Mouse (Mus musculus) intestine, embryonic 16.5 days (tissue): ENCODE measurements at regions not wholly inside any gene's neighbourhood (a gene's known extent, or its start where the extent isn't known, plus 50 kb on each side); places are given as distances from the start of the nearest gene placed in this dataset.

Experiments
- ATAC-seq: fragments of 200-750 bp; cut with Nextera tagmentation; 2 replicates; pipeline ENCODE4 v1.8.0; 2017; ENCODE audit warnings: moderate TSS enrichment, moderate library complexity
- H3K27ac ChIP-seq: fragments of 300-500 bp; sonication (generic); 2 replicates; pipeline ENCODE4 v1.5.1; 2014; ENCODE audit warnings: mild to moderate bottlenecking, low read length
- H3K27me3 ChIP-seq: fragments of 300-500 bp; sonication (generic); replicated peaks from 2 replicates; pipeline ENCODE4 v1.6.1; 2014; ENCODE audit warnings: low read length, control low read depth, mixed read lengths; ENCODE audit not compliant: control insufficient read depth, insufficient read depth
- H3K36me3 ChIP-seq: fragments of 300-500 bp; sonication (generic); 2 replicates; pipeline ENCODE4 v1.6.1; 2014; ENCODE audit warnings: low read length, control low read depth; ENCODE audit not compliant: control insufficient read depth, insufficient read depth
- H3K4me1 ChIP-seq: fragments of 300-500 bp; sonication (generic); 2 replicates; pipeline ENCODE4 v1.6.1; 2014; ENCODE audit warnings: low read length, control low read depth, mixed read lengths; ENCODE audit not compliant: control insufficient read depth, insufficient read depth
- H3K4me2 ChIP-seq: fragments of 300-500 bp; sonication (generic); 2 replicates; pipeline ENCODE4 v1.6.1; 2014; ENCODE audit warnings: low read depth, low read length, control low read depth
- H3K4me3 ChIP-seq: fragments of 300-500 bp; sonication (generic); 2 replicates; pipeline ENCODE4 v1.5.1; 2014; ENCODE audit warnings: mild to moderate bottlenecking, low read length
- H3K9ac ChIP-seq: fragments of 300-500 bp; sonication (generic); 2 replicates; pipeline ENCODE4 v1.6.1; 2014; ENCODE audit warnings: low read depth, low read length
- H3K9me3 ChIP-seq: fragments of 300-500 bp; sonication (generic); 2 replicates; pipeline ENCODE4 v1.6.1; 2016; ENCODE audit warnings: low read length, control low read depth; ENCODE audit not compliant: control insufficient read depth
- WGBS: fragments of 180-500 bp; shearing (Covaris S2); extraction: QIAGEN DNeasy Blood & Tissue Kit; methylation state at CpG from one replicate; pipeline ENCODE4 v1.1.7; 2014; 5-methylcytosine and 5-hydroxymethylcytosine counted together

DNA sequence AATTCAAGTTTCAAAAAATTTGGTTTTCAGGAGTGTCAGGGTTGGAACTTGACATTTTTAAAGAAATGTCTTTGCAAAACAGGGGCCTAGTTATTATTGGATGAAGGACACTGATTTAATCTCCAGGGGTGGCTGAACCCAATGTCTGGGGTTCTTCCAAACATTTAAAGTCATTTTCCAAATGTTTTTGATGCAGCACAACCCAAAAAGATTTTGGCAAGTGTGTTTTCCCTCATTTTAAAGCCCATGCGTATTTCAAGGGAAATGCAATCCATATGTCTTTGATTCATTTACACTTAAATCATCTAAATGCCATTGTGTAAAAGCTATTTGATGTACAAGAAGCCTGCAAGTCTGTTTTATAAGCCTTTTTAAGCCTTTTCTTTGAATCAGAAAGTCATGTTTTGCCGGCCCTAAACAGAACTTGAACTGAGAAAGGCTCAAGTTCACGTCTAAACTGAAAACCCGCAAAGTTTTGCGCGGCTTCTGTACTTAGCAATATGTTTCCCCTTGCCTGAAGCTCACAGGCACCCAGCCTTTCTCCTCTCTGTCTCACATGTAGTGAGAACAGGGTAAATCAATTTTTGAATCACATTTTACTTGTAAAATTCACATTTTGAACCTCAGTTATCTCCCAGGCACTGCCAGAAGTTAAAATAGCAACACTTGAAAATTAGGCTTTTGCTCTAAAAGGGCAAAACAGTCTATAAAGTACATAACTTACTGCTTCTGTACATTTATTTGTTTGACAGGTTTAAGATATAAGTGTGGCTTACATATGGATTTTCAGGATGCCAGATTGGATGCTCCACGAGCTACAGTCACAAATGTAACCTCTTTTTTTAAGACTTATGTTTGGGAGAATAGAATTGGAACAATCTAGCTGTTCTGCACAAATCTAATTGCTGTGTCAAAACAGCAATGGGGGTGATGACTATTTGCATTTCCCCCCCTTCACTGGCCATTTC, 370.9 kb upstream of the Mef2c start:
- H3K4me1 ChIP-seq: no peaks in the 10 kb centered on the region
- H3K4me3 ChIP-seq: no peak overlapping the region
- no peak for ATAC-seq
- H3K27ac ChIP-seq: no peak overlapping the region
- no peak overlapping the region for H3K4me2 ChIP-seq
- no peaks in the 10 kb centered on the region for H3K27me3 ChIP-seq
- no peaks in the 10 kb centered on the region for H3K36me3 ChIP-seq
- 80% methylated on average over 7 of the region's 7 CpGs for WGBS
- H3K9ac ChIP-seq: no peak overlapping the region
- no peaks in the 10 kb centered on the region for H3K9me3 ChIP-seq

DNA sequence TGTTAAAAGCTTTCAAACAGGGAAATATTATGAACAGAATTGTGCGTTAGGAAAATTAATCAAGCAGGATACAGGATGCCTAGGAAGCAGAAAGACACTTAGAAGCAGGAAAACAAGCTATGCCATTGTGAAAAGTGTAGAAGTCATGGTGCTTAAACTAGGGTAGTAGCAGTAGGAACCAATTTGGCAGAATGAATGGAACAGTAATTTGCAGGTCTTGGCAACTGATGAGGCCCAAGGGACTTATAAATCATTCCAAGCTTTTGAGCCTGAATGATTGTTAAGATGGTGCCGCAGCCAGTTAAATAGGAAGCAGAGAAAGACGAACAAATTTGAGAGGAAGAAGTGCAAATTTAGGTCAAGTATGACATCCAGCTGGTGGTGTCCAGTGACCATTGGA, 360.5 kb upstream of the Mef2c start:
- WGBS: 67% methylated on average over 3 of the region's 3 CpGs
- no peaks in the 10 kb centered on the region for H3K27me3 ChIP-seq

DNA sequence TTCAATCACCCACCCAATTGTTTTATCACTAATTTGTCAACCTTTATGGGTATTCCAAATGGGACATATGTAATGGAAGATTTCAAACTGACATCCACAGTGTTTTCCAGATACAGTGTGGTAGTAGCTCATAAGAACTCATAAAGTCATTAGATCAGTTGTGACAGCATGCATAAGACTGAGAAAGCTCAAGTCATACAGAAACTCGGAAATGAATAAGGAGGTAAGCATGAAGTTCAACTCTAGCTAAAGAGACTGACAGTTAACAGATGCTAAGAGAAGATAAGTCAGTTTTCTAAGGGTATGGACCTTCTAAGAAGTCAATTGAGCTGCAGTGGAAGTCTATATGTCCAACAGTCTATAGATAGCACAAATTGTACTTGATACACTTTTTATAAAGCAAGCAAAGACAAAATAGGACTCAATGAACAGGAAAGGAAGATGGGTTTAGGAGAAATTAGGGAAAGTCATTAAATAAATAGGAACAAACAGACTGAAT, 349.2 kb upstream of the Mef2c start:
- 67% methylated on average over 1 of the region's 1 CpGs for WGBS
- no peak for ATAC-seq
- H3K36me3 ChIP-seq: no peaks in the 10 kb centered on the region
- no peaks in the 10 kb centered on the region for H3K4me1 ChIP-seq
- H3K4me2 ChIP-seq: no peak overlapping the region
- H3K27me3 ChIP-seq: no peaks in the 10 kb centered on the region
- no peaks in the 10 kb centered on the region for H3K9me3 ChIP-seq
- H3K4me3 ChIP-seq: no peak overlapping the region
- no peak overlapping the region for H3K9ac ChIP-seq
- H3K27ac ChIP-seq: no peak overlapping the region

More for the DNA sequence above, 360.5 kb upstream of the Mef2c start:
- no peaks in the 10 kb centered on the region for H3K9me3 ChIP-seq
- no peak overlapping the region for H3K4me2 ChIP-seq
- no peak overlapping the region for H3K9ac ChIP-seq
- no peaks in the 10 kb centered on the region for H3K36me3 ChIP-seq
- ATAC-seq: no peak
- H3K4me1 ChIP-seq: no peaks in the 10 kb centered on the region
- H3K4me3 ChIP-seq: no peak overlapping the region
- H3K27ac ChIP-seq: no peak overlapping the region

DNA sequence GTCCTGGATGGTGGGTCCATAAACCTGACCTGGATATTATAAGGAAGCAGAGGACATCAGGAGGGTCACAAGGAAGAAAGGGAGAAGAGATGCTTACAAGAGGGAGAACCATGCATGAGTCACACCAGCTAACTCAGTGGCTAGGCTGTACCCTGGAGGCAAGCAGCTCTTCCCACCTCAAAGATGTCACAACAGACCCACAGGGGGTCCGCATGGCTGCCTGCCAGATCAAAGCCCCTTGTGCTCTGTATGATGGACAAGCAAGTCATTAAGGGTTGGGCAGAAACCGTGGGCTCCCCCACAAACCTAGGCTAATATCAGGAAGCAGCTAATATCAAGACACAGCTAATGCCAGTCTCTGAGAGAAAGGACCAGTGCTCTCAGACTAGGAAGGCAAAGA, 343.9 kb upstream of the Mef2c start:
- no peak overlapping the region for H3K27ac ChIP-seq
- ATAC-seq: no peak
- 68% methylated on average over 2 of the region's 2 CpGs for WGBS
- H3K4me3 ChIP-seq: no peak overlapping the region
- no peaks in the 10 kb centered on the region for H3K36me3 ChIP-seq
- H3K4me1 ChIP-seq: no peaks in the 10 kb centered on the region
- no peak overlapping the region for H3K9ac ChIP-seq
- H3K9me3 ChIP-seq: no peaks in the 10 kb centered on the region
- H3K27me3 ChIP-seq: no peaks in the 10 kb centered on the region
- no peak overlapping the region for H3K4me2 ChIP-seq

DNA sequence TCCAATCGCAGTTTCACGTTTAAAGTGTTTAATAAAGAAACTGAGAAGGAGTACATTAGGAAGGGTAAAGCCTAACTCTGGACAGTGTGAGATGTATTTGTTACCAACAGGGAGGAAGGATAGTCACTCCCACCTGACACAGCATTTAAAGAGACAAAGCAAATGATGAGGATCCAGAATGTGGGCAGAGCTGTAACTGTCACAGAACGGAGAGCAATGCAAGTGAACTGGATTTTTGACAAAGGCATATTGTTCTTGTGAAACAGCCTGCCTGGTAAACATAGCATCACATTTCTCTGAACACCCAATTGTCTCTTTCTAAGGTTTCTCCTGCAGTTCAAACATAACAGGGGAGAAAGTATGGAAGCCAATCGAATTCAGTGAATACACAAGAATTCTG, 341.1 kb upstream of the Mef2c start:
- no peak overlapping the region for H3K27ac ChIP-seq
- no peak overlapping the region for H3K9ac ChIP-seq
- WGBS: 76% methylated on average over 4 of the region's 4 CpGs
- H3K9me3 ChIP-seq: no peaks in the 10 kb centered on the region
- H3K4me1 ChIP-seq: no peaks in the 10 kb centered on the region
- no peak for ATAC-seq
- H3K4me2 ChIP-seq: no peak overlapping the region
- no peak overlapping the region for H3K4me3 ChIP-seq
- no peaks in the 10 kb centered on the region for H3K27me3 ChIP-seq
- no peaks in the 10 kb centered on the region for H3K36me3 ChIP-seq

DNA sequence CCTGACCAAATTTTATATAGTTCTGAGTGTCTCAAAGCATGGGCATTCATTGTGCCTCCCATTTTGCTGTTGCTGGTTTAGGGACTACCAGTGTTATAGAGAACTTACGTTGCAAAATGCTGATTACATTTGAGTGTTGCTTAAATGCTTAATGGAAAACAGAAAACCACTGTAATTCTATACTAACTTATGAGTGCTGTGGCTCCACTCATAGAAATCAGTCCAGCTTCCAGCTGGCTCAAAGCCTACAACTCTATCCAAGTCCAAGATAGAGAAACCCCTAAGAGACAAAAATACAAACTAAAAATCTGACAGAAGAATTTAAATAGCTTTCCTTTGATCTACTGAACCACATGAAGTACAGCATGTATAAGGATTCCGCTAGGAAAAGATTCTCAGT, 328.7 kb upstream of the Mef2c start:
- H3K27ac ChIP-seq: no peak overlapping the region
- no peaks in the 10 kb centered on the region for H3K4me1 ChIP-seq
- no peak for ATAC-seq
- no peak overlapping the region for H3K4me2 ChIP-seq
- no peak overlapping the region for H3K4me3 ChIP-seq
- no peaks in the 10 kb centered on the region for H3K9me3 ChIP-seq
- no peak overlapping the region for H3K9ac ChIP-seq
- H3K27me3 ChIP-seq: no peaks in the 10 kb centered on the region
- no peaks in the 10 kb centered on the region for H3K36me3 ChIP-seq
- 77% methylated on average over 2 of the region's 2 CpGs for WGBS

DNA sequence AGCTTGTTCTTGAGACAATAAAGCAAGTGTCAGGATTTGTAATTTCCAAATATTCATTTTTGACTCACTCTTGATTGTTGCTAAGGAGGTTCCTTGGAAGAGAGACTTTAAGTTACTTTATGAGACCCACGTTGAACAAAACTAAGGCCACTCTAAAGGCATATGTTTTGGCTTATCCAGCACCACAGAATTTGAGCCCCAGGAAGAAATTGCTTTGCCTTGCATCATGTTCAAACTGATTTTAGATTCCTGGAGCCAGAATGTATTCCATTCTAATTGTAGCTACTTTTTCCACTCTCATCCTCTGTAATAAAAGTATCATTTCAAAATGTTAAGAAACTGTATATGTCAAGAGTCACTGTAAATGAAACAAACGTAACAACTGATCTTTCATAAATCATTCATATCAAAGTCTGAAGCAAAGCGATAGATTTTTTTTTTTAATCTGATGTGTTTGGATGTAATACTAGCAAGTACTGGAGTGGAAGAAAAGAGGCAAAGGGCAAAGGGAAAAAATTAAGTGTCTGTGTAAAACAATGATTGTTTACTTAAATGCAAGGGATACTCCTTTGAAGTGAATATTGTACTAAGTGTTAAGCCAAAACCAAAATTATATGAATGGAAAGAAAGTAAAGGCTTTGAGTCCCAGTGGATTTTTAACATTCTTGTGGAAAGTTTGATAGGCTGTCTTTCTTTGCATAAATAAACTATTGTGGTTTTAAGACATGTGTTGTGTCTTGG, 301.7 kb upstream of the Mef2c start:
- no peaks in the 10 kb centered on the region for H3K4me1 ChIP-seq
- no peak overlapping the region for H3K4me2 ChIP-seq
- 71% methylated on average over 3 of the region's 3 CpGs for WGBS
- H3K27me3 ChIP-seq: no peaks in the 10 kb centered on the region
- H3K9me3 ChIP-seq: no peaks in the 10 kb centered on the region
- ATAC-seq: no peak
- H3K4me3 ChIP-seq: no peak overlapping the region
- H3K9ac ChIP-seq: no peak overlapping the region
- H3K36me3 ChIP-seq: no peaks in the 10 kb centered on the region
- no peak overlapping the region for H3K27ac ChIP-seq

DNA sequence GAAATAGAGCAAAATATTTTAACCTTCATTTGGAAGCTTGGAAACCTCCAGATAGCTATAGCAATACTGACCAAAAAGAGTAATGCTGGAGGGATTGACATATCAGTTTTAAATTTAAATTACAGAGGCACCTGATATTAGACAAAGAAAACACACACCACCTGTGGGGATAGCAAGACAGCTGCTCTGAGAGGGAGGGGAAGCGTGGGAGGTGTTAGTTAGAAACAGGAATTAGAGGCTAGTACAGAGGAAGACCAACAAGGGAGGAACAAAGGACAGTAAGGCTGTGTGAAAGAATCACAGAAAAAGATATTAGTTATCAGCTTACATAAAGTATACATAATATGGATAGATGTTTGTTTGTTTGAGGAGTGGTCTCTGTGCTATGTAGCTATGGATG, 297.2 kb upstream of the Mef2c start:
- Histone ChIP-seq H3K27me3 (no peaks in the 10 kb centered on the region), H3K4me3 (no peak overlapping the region), H3K9me3 (no peaks in the 10 kb centered on the region), H3K27ac (no peak overlapping the region), H3K4me1 (no peaks in the 10 kb centered on the region), H3K36me3 (no peaks in the 10 kb centered on the region), H3K4me2 (no peak overlapping the region), H3K9ac (no peak overlapping the region)
- WGBS: 87% methylated on average over 1 of the region's 1 CpGs
- no peak for ATAC-seq

DNA sequence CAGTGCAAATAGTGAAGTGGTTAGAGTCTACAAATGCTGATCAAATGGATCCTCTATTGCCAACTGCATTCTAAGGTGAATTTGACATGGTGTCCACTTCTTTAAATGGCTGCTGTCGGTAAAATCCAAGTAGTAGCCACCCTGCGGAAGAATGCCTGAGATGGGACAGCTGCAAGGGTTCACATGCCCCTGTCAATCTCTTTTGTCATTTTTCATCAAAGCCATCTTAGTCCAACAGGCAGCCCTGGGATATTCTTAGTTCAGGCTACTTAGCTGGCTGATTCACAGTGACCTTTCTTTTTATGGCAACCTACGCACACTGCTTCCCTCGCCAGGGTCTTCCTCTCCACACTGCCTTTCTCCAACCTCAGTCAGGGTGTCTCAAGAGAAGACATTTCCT, 296.3 kb upstream of the Mef2c start:
- 82% methylated on average over 4 of the region's 4 CpGs for WGBS
- H3K4me2 ChIP-seq: no peak overlapping the region
- H3K9me3 ChIP-seq: no peaks in the 10 kb centered on the region
- no peak for ATAC-seq
- H3K27me3 ChIP-seq: no peaks in the 10 kb centered on the region
- no peak overlapping the region for H3K27ac ChIP-seq
- no peaks in the 10 kb centered on the region for H3K4me1 ChIP-seq
- H3K4me3 ChIP-seq: no peak overlapping the region
- H3K9ac ChIP-seq: no peak overlapping the region
- no peaks in the 10 kb centered on the region for H3K36me3 ChIP-seq
